Mouse (Mus musculus): ENCODE data around the gene Lnpep. TPM values are rescaled to one million over a fixed set of nuclear protein-coding genes. Genes with fewer than 3 reads are reported as not detected.
A peak's percentile ranks its signal among the peaks of the same experiment; 100 is the strongest.
"Not testable (repeated sequence)": the region's sequence is repeated elsewhere in the genome, so short reads cannot be mapped to it uniquely, and the experiment has no call there.

Lnpep gene
- polyA plus RNA-seq, 1 experiment from 2014 or later = 8.8 TPM

- peak; percentile 87 for DNase-seq
- Histone ChIP-seq H3K4me2 (ENCODE audit: low read length) (no peak overlapping the region), H3K36me3 (ENCODE audit: control insufficient read depth, insufficient read depth, low read length) (peaks cover 29% of the 10 kb centered on the region), H3K27ac (replicated peaks; ENCODE audit: low read depth, low read length) (no peak overlapping the region), H3K9ac (replicated peaks; ENCODE audit: low read length) (no peak overlapping the region), H3K9me3 (ENCODE audit: control insufficient read depth, low read length) (no peaks in the 10 kb centered on the region), H3K4me1 (ENCODE audit: control insufficient read depth, insufficient read depth, low read length) (no peaks in the 10 kb centered on the region), H3K27me3 (ENCODE audit: control insufficient read depth, insufficient read depth, low read length) (no peaks in the 10 kb centered on the region), H3K4me3 (replicated peaks; ENCODE audit: low read depth, low read length) (no peak overlapping the region)
- 0 out of 2 replicates have a peak, but pooled peaks have one; percentile 31 for ATAC-seq (ENCODE audit: low FRiP score, low TSS enrichment)
- WGBS = 50% methylated on average over 3 of the region's 3 CpGs
Measured at GRCm38 (mm10) chr17:17567071-17567470, 57.8 kb downstream of the Lnpep start.

DNA sequence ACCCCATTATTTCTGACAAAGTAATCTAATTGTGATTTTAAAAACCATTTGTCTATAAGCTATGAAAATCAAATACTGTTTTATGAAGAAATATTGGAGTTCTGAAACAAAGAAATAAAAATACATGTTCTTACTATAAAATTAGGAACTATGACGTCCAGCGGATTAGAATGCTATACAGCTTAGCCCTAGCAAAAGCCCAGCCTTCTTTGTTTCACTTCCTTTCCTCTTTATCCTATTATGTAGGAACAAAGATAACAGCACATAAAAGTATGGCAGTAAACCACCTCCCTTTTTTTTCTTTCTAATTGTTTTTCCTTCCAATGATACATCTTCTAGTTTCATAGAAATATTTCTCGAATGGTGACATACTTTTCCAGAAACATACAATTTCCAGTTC lies 75.9 kb downstream of the Lnpep start:
- H3K4me2 ChIP-seq (ENCODE audit: low read length) = no peak overlapping the region
- ATAC-seq (ENCODE audit: low FRiP score, low TSS enrichment) (no peak), DNase-seq (no peak)
- no peaks in the 10 kb centered on the region for H3K4me1 ChIP-seq (ENCODE audit: control insufficient read depth, insufficient read depth, low read length)
- no peak overlapping the region for H3K27ac ChIP-seq (replicated peaks; ENCODE audit: low read depth, low read length)
- H3K27me3 ChIP-seq (ENCODE audit: control insufficient read depth, insufficient read depth, low read length) = no peaks in the 10 kb centered on the region
- H3K9ac ChIP-seq (replicated peaks; ENCODE audit: low read length) = no peak overlapping the region
- WGBS = 71% methylated on average over 3 of the region's 3 CpGs
- peaks cover 14% of the 10 kb centered on the region for H3K36me3 ChIP-seq (ENCODE audit: control insufficient read depth, insufficient read depth, low read length)
- H3K9me3 ChIP-seq (ENCODE audit: control insufficient read depth, low read length) = no peaks in the 10 kb centered on the region
- H3K4me3 ChIP-seq (replicated peaks; ENCODE audit: low read depth, low read length) = no peak overlapping the region

- Histone ChIP-seq H3K9ac (replicated peaks; ENCODE audit: low read length) (no peak overlapping the region), H3K4me3 (replicated peaks; ENCODE audit: low read depth, low read length) (no peak overlapping the region), H3K4me1 (ENCODE audit: control insufficient read depth, insufficient read depth, low read length) (no peaks in the 10 kb centered on the region), H3K36me3 (ENCODE audit: control insufficient read depth, insufficient read depth, low read length) (peaks cover 48% of the 10 kb centered on the region), H3K4me2 (ENCODE audit: low read length) (no peak overlapping the region), H3K27ac (replicated peaks; ENCODE audit: low read depth, low read length) (no peak overlapping the region), H3K9me3 (ENCODE audit: control insufficient read depth, low read length) (no peaks in the 10 kb centered on the region; the same call in 1 of the 2 replicates), H3K27me3 (ENCODE audit: control insufficient read depth, insufficient read depth, low read length) (no peaks in the 10 kb centered on the region)
- ATAC-seq (ENCODE audit: low FRiP score, low TSS enrichment) (no peak), DNase-seq (no peak)
Measured at GRCm38 (mm10) chr17:17531338-17531737, 93.5 kb downstream of the Lnpep start.

DNA sequence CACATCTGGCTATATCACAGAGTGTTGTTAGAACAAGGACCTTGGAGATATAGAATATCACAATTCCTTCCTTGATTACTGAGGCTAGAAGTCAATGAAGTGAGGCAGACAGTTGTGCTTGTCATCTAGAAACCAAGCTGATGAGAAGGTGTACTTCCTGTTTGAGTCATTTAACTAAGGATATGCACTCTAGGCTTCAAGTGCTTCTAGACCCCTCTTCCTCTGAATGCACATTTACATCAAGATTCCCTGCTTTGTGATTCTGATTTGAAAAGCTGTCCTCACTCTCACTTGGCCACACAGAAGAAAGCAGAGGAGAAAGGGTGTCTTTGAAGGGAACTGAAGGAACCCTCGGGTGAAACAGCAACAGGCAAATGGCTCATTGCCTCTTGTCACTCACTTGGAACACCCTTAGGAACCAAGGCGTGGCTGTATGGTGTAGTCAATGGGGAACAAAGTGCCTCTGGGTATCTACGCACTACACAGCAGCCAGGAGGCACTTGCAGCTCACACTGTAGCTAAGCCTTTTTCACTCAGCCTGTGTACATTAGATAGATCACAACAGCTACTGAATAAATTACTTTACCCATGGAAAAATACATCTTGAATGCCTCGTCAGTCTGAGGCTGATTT lies 108.3 kb downstream of the Lnpep start:
- Histone ChIP-seq H3K4me2 (ENCODE audit: low read length) (no peak overlapping the region), H3K4me1 (ENCODE audit: control insufficient read depth, insufficient read depth, low read length) (no peaks in the 10 kb centered on the region), H3K9ac (replicated peaks; ENCODE audit: low read length) (no peak overlapping the region), H3K4me3 (replicated peaks; ENCODE audit: low read depth, low read length) (no peak overlapping the region), H3K36me3 (ENCODE audit: control insufficient read depth, insufficient read depth, low read length) (no peaks in the 10 kb centered on the region), H3K27ac (replicated peaks; ENCODE audit: low read depth, low read length) (no peak overlapping the region), H3K27me3 (ENCODE audit: control insufficient read depth, insufficient read depth, low read length) (no peaks in the 10 kb centered on the region), H3K9me3 (ENCODE audit: control insufficient read depth, low read length) (no peaks in the 10 kb centered on the region)
- WGBS = 66% methylated on average over 4 of the region's 4 CpGs
- DNase-seq (no peak), ATAC-seq (ENCODE audit: low FRiP score, low TSS enrichment) (no peak)

DNA sequence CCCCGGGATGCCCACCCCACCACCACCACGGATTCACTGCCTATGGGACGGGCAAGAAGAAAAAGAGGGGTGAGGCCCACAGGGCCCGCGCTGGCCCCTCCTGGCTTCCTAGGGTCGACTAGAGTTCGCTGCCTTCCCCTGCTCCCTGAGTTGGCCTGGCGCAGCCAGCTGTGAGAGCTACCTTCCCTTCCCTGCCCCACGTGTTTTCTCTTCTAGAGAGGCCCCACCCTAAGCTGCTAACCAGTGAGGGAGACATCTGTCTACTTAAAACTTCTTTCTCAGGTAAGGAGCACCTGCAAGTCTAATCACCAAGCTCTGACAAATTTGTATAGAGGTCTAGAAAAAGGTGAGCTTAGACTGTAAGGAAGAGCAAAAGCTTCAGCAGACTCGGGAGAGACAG lies 118.2 kb downstream of the Lnpep start:
- no peaks in the 10 kb centered on the region for H3K4me1 ChIP-seq (ENCODE audit: control insufficient read depth, insufficient read depth, low read length)
- ATAC-seq (ENCODE audit: low FRiP score, low TSS enrichment) = no peak
- H3K4me2 ChIP-seq (ENCODE audit: low read length) = no peak overlapping the region
- no peak for DNase-seq
- 92% methylated on average over 10 of the region's 10 CpGs for WGBS
- H3K9ac ChIP-seq (replicated peaks; ENCODE audit: low read length) = no peak overlapping the region
- no peak overlapping the region for H3K27ac ChIP-seq (replicated peaks; ENCODE audit: low read depth, low read length)
- no peaks in the 10 kb centered on the region for H3K9me3 ChIP-seq (ENCODE audit: control insufficient read depth, low read length)
- H3K27me3 ChIP-seq (ENCODE audit: control insufficient read depth, insufficient read depth, low read length) = no peaks in the 10 kb centered on the region
- H3K4me3 ChIP-seq (replicated peaks; ENCODE audit: low read depth, low read length) = no peak overlapping the region
- H3K36me3 ChIP-seq (ENCODE audit: control insufficient read depth, insufficient read depth, low read length) = no peaks in the 10 kb centered on the region

DNA sequence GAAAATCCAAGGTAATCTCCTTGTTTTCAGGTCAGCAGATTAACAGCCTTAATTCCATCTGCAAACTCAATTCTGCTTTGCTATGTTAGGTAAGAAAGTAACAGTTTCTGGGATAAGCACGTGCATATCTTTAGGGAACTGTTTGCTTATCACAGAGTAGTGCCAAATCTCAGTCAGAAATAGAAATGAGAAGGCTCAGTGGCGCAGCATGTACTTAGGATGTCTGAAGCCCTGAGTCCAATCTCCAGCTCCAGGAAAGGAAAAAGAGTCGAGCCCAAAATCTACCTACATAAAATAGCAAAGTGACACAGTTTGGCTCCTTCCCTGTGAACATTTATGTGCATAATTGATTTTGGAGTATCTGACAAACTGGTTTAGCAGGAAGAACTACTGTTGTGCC lies 125.6 kb downstream of the Lnpep start:
- H3K9ac ChIP-seq (replicated peaks; ENCODE audit: low read length) = no peak overlapping the region
- ATAC-seq (ENCODE audit: low FRiP score, low TSS enrichment) (no peak), DNase-seq (no peak)
- no peaks in the 10 kb centered on the region for H3K27me3 ChIP-seq (ENCODE audit: control insufficient read depth, insufficient read depth, low read length)
- no peak overlapping the region for H3K27ac ChIP-seq (replicated peaks; ENCODE audit: low read depth, low read length)
- H3K9me3 ChIP-seq (ENCODE audit: control insufficient read depth, low read length) = no peaks in the 10 kb centered on the region
- no peaks in the 10 kb centered on the region for H3K4me1 ChIP-seq (ENCODE audit: control insufficient read depth, insufficient read depth, low read length)
- no peak overlapping the region for H3K4me3 ChIP-seq (replicated peaks; ENCODE audit: low read depth, low read length)
- H3K4me2 ChIP-seq (ENCODE audit: low read length) = no peak overlapping the region
- 69% methylated on average over 3 of the region's 3 CpGs for WGBS
- no peaks in the 10 kb centered on the region for H3K36me3 ChIP-seq (ENCODE audit: control insufficient read depth, insufficient read depth, low read length)

GRCm38 (mm10) chr17:17498848-17499247 lies 126.0 kb downstream of the Lnpep start:
- Histone ChIP-seq H3K9ac (replicated peaks; ENCODE audit: low read length) (no peak overlapping the region), H3K27me3 (ENCODE audit: control insufficient read depth, insufficient read depth, low read length) (no peaks in the 10 kb centered on the region), H3K4me1 (ENCODE audit: control insufficient read depth, insufficient read depth, low read length) (no peaks in the 10 kb centered on the region), H3K36me3 (ENCODE audit: control insufficient read depth, insufficient read depth, low read length) (no peaks in the 10 kb centered on the region), H3K9me3 (ENCODE audit: control insufficient read depth, low read length) (no peaks in the 10 kb centered on the region), H3K4me3 (replicated peaks; ENCODE audit: low read depth, low read length) (no peak overlapping the region), H3K4me2 (ENCODE audit: low read length) (no peak overlapping the region), H3K27ac (replicated peaks; ENCODE audit: low read depth, low read length) (no peak overlapping the region)
- peak; percentile 24 for DNase-seq
- no peak for ATAC-seq (ENCODE audit: low FRiP score, low TSS enrichment)
- WGBS = 12% methylated on average over 1 of the region's 1 CpGs

- Histone ChIP-seq H3K4me1 (ENCODE audit: control insufficient read depth, insufficient read depth, low read length) (no peaks in the 10 kb centered on the region), H3K27ac (replicated peaks; ENCODE audit: low read depth, low read length) (no peak overlapping the region), H3K4me2 (ENCODE audit: low read length) (no peak overlapping the region), H3K9me3 (ENCODE audit: control insufficient read depth, low read length) (no peaks in the 10 kb centered on the region), H3K36me3 (ENCODE audit: control insufficient read depth, insufficient read depth, low read length) (no peaks in the 10 kb centered on the region), H3K9ac (replicated peaks; ENCODE audit: low read length) (no peak overlapping the region), H3K27me3 (ENCODE audit: control insufficient read depth, insufficient read depth, low read length) (no peaks in the 10 kb centered on the region), H3K4me3 (replicated peaks; ENCODE audit: low read depth, low read length) (no peak overlapping the region)
- WGBS = 93% methylated on average over 7 of the region's 7 CpGs
- no peak for DNase-seq
- ATAC-seq (ENCODE audit: low FRiP score, low TSS enrichment) = no peak
Measured at GRCm38 (mm10) chr17:17496730-17497129, 128.1 kb downstream of the Lnpep start.

GRCm38 (mm10) chr17:17496234-17496633 lies 128.6 kb downstream of the Lnpep start:
- H3K27me3 ChIP-seq (ENCODE audit: control insufficient read depth, insufficient read depth, low read length); H3K9ac ChIP-seq (replicated peaks; ENCODE audit: low read length); H3K36me3 ChIP-seq (ENCODE audit: control insufficient read depth, insufficient read depth, low read length); ATAC-seq (ENCODE audit: low FRiP score, low TSS enrichment); H3K4me1 ChIP-seq (ENCODE audit: control insufficient read depth, insufficient read depth, low read length); H3K4me2 ChIP-seq (ENCODE audit: low read length); H3K27ac ChIP-seq (replicated peaks; ENCODE audit: low read depth, low read length); H3K4me3 ChIP-seq (replicated peaks; ENCODE audit: low read depth, low read length); DNase-seq; H3K9me3 ChIP-seq (ENCODE audit: control insufficient read depth, low read length): not testable (repeated sequence)
